ENCODE assay signal across 20 mouse cellular contexts in the genomic region with DNA sequence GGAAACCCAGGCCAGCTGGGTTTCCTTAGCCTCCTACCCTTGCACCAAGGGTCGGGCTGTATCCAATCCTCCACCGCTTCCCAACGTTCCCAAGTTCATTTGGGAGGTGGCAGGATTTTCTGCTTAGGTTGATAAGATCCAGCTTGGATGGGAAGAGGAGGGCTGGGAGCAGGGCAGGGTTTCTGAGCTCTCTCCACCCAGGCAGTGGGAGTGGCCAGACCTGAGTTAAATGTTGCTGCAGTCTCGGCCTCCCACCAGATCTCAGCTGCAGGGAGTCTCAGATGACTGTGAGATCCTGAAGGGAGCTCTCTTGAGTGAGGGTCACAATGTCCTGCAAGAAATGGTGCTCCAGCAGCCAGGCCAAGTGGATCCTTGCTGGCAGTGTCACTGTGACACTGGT. TPM values are rescaled to one million over a fixed set of nuclear protein-coding genes. Genes with fewer than 3 reads are reported as not detected.
DNase-seq lines count a peak whose midpoint lies in the region; ATAC-seq and TF ChIP-seq lines count a peak whose summit lies in the region.
"Had no signal": no experiment of that assay in that cellular context is flagged by ENCODE, and none has a peak within 500 bp of the region (broad histone marks: within the 10 kb centered on the region; RNA-seq: fewer than 3 reads in every experiment).

Gene Fam151a, plus strand, starts transcription at position 254 of the 400 bp plus-strand sequence.

- DNase-seq in stomach, postnatal 0 days (ENCODE audit: low spot score): no peak
- DNase-seq in kidney, adult 9 months: peak; percentile 79
- DNase-seq in kidney, postnatal 36 days: peak; percentile 72 to 76
- DNase-seq in left cerebral cortex, adult 11 months (ENCODE audit: low spot score): no peak
- no peak for DNase-seq in neural tube, embryonic 10.5 days (ENCODE audit: extremely low spot score, low spot score)
- DNase-seq in right cerebral cortex, adult 2 months (ENCODE audit: low spot score in 2 of 2): no peak
- DNase-seq: adrenal gland, postnatal 25 days; cerebellum, adult 18-20 months; cerebellum, postnatal 36 days; forebrain, postnatal 0 days; gastrocnemius, adult 2 months; heart, adult 11 months; lung, adult 2 months; right cerebral cortex, adult 18-20 months had no signal

- peak; percentile 71 for ATAC-seq in stomach, embryonic 14.5 days (ENCODE audit: insufficient number of reproducible peaks, insufficient read depth, low FRiP score, low read depth)
- ATAC-seq in stomach, postnatal 0 days (ENCODE audit: low FRiP score, low TSS enrichment): no peak
- ATAC-seq: forebrain, postnatal 0 days; inflammation-experienced regulatory T-cells, adult 6 months; midbrain, embryonic 16.5 days had no signal

- no peak within 1 kb of the TSS for H3K9ac ChIP-seq in stomach, embryonic 14.5 days (replicated peaks; ENCODE audit: low read depth, low read length)
- no peak within 1 kb of the TSS for H3K9ac ChIP-seq in stomach, postnatal 0 days (ENCODE audit: low read length)
- H3K9ac ChIP-seq: embryonic facial prominence, embryonic 12.5 days; forebrain, postnatal 0 days had no signal

- 0 out of 2 replicates have a peak within 1 kb of the TSS, but pooled peaks have one; percentile 40 for H3K27ac ChIP-seq in stomach, embryonic 14.5 days (ENCODE audit: low read length)
- no peak within 1 kb of the TSS for H3K27ac ChIP-seq in stomach, postnatal 0 days (replicated peaks)
- H3K27ac ChIP-seq: embryonic facial prominence, embryonic 12.5 days; gastrocnemius, adult 2 months had no signal

- H3K4me1 ChIP-seq in stomach, embryonic 14.5 days (ENCODE audit: control insufficient read depth, insufficient read depth, low read length): peaks cover 8% of the 10 kb centered on the region; the same call in 1 of the 2 replicates
- H3K4me1 ChIP-seq in stomach, postnatal 0 days (replicated peaks; ENCODE audit: control insufficient read depth, insufficient read depth): no peaks in the 10 kb centered on the region
- H3K4me1 ChIP-seq: embryonic facial prominence, embryonic 12.5 days had no signal

- H3K36me3 ChIP-seq in stomach, embryonic 14.5 days (ENCODE audit: control insufficient read depth, insufficient read depth, low read length): no peaks in the 10 kb centered on the region
- H3K36me3 ChIP-seq in stomach, postnatal 0 days (ENCODE audit: control insufficient read depth, insufficient read depth, low read length): no peaks in the 10 kb centered on the region
- H3K36me3 ChIP-seq: embryonic facial prominence, embryonic 12.5 days had no signal

- no peak for TF ChIP-seq CTCF in stomach, postnatal 0 days (IDR thresholded peaks at IDR 0.05; ENCODE audit: low read depth)

- H3K4me2 ChIP-seq in stomach, embryonic 14.5 days (replicated peaks; ENCODE audit: low read depth, low read length): no peak within 1 kb of the TSS
- no peak within 1 kb of the TSS for H3K4me2 ChIP-seq in stomach, postnatal 0 days (replicated peaks; ENCODE audit: low read depth)
- H3K4me2 ChIP-seq: embryonic facial prominence, embryonic 12.5 days had no signal

- no peaks in the 10 kb centered on the region for H3K9me3 ChIP-seq in stomach, embryonic 14.5 days (ENCODE audit: control insufficient read depth, low read depth, low read length)
- H3K9me3 ChIP-seq in stomach, postnatal 0 days (ENCODE audit: control insufficient read depth, low read length): no peaks in the 10 kb centered on the region
- H3K9me3 ChIP-seq: embryonic facial prominence, embryonic 12.5 days had no signal

- no peaks in the 10 kb centered on the region for H3K27me3 ChIP-seq in stomach, embryonic 14.5 days (ENCODE audit: control insufficient read depth, insufficient read depth, low read length)
- H3K27me3 ChIP-seq in stomach, postnatal 0 days (ENCODE audit: control insufficient read depth, insufficient read depth, low read length): no peaks in the 10 kb centered on the region
- H3K27me3 ChIP-seq: embryonic facial prominence, embryonic 12.5 days had no signal

- TF ChIP-seq EP300 in stomach, postnatal 0 days (optimal IDR thresholded peaks at IDR 0.05): no peak

- WGBS in stomach, embryonic 14.5 days: 21% methylated on average over 4 of the region's 4 CpGs
- WGBS in stomach, postnatal 0 days: 38% methylated on average over 4 of the region's 4 CpGs

- no peak within 1 kb of the TSS for H3K4me3 ChIP-seq in stomach, embryonic 14.5 days (ENCODE audit: low read depth, low read length)
- H3K4me3 ChIP-seq in stomach, postnatal 0 days (ENCODE audit: low read depth, low read length): no peak within 1 kb of the TSS
- H3K4me3 ChIP-seq: embryonic facial prominence, embryonic 12.5 days; gastrocnemius, adult 2 months had no signal

RNA-seq across cellular contexts. Expression of gene Fam151a, which starts in this region (rescaled TPM):
- 4.3 and 4.9 TPM in 2 replicates for polyA plus RNA-seq in stomach, embryonic 14.5 days (2014; fragmentation: Nextera tagmentation; extraction: Ambion mirVana)
- polyA plus RNA-seq in stomach, postnatal 0 days (2015; fragmentation: Nextera tagmentation; extraction: Ambion mirVana): 0.39 and 0.41 TPM in 2 replicates
- polyA plus RNA-seq: C2C12; forebrain, postnatal 0 days; inflammation-experienced regulatory T-cells, adult 6 months; liver, adult 2 months; midbrain, embryonic 16.5 days had no signal

Comparison
In these comparisons a context has a peak if more than half of its experiments do, and no peak if none do; other contexts are left out.
1. DNase-seq: peak in kidney, adult 9 months (single experiment) and kidney, postnatal 36 days (2 of 2); none in stomach, postnatal 0 days (single experiment), left cerebral cortex, adult 11 months (single experiment), neural tube, embryonic 10.5 days (single experiment) and right cerebral cortex, adult 2 months (0 of 2).